Mouse (Mus musculus) c-Kit-positive CD71-positive TER-119-positive erythroid progenitor cells, embryonic 14.5 days (primary cell): Measurements from ENCODE around the gene Ngef.

Experiments used
- DNase-seq: peaks from one replicate; pipeline ENCODE4 v3.0.0-alpha.2; 2013; ENCODE audit warnings: low spot score

Gene Ngef

GRCm38 (mm10) chr1:87573800-87574215 is at the start of gene Ngef:
Gene Ngef (minus strand): TSS chr1:87573870.
- no peak for DNase-seq

GRCm38 (mm10) chr1:87621858-87622279 is 48.2 kb upstream of the Ngef start:
- DNase-seq = no peak

GRCm38 (mm10) chr1:87621146-87621857 is 47.6 kb upstream of the Ngef start:
- no peak for DNase-seq

DNA sequence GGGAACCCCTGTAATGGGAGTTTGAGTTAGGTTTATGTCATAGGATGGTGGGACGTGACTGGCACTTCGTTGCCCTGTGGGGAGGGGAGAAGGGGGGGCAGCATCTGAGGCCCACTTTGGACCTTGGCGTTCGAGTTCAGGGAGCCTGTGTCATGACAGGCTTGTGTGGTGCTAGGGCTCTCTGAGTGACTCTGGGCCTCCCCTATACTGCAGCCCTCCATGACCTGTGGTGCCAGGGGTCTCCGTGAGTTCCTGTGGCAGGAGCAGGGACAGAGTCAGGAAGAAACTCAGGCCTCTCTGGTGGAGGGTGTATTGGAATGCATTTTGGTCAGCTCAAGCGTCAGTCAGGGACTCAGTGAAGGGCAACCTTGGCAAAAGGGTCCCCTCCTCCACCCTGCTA is 47.0 kb upstream of the Ngef start:
- DNase-seq = no peak

GRCm38 (mm10) chr1:87620211-87620668 is 46.6 kb upstream of the Ngef start, which contains the start of gene Inpp5d:
Gene Inpp5d (plus strand): TSS chr1:87620312.
- DNase-seq = no peak

- DNase-seq = no peak
These were observed 41.1 kb upstream of the Ngef start for GRCm38 (mm10) chr1:87614576-87615295.

- no peak for DNase-seq
These were observed 34.9 kb upstream of the Ngef start for GRCm38 (mm10) chr1:87608416-87609046.

DNA sequence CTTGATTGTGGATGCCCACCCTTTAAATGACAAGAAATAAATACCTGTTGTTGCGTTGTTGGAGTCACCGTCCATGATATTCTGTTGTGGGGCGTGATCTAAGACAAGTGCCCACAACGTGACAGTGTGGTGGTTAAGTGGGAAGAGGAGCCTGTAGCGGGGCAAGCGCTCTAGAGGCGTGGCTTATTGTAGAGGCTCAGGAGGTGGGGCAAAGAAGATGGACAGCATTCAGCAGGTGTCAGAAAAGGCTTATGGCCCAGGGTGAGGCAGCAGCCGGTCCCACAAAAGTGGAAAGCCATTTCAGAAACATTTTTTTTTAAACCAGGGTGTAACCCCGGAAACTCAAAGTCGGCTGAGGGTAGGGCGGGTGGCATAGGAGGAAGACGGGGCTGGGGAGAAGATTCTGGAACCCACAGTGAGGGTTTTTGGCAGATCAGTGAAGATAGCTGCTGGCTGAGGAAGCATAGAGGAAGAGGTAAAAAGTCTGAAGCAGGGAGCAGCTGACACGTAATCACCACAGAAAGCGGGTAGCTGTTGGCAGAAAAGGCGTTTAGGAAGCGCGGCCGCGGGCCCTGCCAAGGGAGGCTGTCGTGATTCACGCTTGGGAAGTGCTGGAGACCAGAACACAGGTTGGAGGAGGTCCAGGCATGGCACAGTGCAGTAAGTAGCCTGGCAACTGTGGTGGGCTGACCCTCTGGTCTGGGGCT is 33.9 kb upstream of the Ngef start:
- no peak for DNase-seq

DNA sequence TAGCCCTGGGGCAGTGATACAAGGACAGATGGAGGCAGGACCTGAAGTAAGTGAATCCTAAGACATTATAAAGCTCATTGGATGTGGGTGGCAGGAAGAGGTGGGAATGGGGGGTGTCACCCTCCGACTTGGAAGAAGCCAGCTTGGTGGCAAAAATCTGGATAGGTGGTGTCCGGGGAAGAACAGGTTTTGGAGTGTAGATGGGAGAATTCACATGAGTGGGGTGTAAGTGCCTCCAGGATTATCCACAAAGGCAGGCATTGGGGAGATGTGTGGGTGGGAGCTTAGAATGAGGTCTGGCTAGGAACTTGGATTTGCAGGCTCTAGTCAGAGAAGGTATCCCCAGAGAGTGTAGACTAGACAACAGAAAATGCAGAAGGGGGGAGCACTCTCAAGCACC is 31.6 kb upstream of the Ngef start:
- DNase-seq = no peak

DNA sequence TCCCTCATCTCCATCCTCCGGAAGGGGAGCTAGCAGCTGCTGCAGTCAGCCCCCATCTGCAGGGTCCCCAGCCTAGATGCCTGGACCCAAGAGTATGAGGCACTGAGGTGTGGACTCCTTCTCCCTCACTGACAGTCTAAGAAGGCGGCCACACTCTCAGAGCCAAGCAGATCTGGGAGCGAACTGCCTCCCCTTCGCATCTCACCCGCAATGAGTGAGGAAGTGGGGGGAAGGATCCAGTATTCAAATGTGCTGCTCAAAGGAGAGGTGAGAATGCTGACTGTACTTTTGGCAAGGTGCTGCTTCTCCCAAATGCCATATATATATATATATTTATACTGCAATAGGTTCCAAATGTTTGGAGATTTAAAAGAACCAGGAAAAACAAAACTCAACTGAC is 29.7 kb upstream of the Ngef start:
- no peak for DNase-seq

GRCm38 (mm10) chr1:87601801-87602200 is 28.1 kb upstream of the Ngef start:
- DNase-seq = no peak

- no peak for DNase-seq
These were observed 26.9 kb upstream of the Ngef start for GRCm38 (mm10) chr1:87600533-87600932.

GRCm38 (mm10) chr1:87594671-87595070 is 21.0 kb upstream of the Ngef start:
- DNase-seq = no peak

GRCm38 (mm10) chr1:87594261-87594660 is 20.6 kb upstream of the Ngef start:
- no peak for DNase-seq

DNA sequence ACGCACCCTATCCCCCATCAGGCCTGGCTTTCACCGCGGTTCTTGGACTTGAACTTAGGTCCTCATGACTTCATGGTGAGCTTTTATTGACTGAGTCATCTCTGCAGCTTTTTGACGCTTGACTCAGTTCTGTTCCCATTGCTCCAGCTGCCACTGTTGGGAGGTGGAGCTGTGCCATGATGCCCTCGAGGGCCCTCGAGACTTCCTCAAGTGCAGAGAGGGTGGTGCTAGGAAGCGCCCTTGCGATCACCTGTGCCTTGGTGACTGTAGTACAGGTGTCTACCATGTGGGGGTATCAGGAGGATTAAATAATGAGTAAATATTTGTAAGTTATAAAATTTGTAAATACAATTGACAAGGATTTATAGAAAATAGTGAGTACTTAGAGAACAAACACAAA is 16.3 kb upstream of the Ngef start:
- DNase-seq = no peak

GRCm38 (mm10) chr1:87589162-87589561 is 15.5 kb upstream of the Ngef start:
- no peak for DNase-seq

DNA sequence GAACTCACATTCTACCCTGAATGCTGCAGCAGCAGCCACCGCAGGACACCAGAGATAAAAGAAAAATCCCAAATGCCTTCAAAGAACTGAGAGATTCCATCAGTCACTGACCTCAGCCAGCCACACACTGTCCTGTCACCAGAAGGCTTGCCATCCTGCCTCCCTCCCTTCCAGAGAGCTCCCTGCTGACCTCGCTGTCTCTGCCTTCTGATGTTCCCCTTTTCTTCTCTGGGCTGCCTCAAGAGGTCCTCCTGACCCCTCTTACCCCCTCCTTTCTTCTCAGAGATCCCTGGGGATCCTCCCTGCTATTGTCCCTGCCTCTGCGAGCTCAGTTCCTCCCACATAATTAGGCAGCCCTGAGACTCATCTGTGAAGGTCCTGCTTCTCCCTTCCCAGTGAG is 7.2 kb upstream of the Ngef start:
- peak; percentile 5 for DNase-seq

- no peak for DNase-seq
These were observed 5.3 kb upstream of the Ngef start for GRCm38 (mm10) chr1:87578965-87579364.

DNA sequence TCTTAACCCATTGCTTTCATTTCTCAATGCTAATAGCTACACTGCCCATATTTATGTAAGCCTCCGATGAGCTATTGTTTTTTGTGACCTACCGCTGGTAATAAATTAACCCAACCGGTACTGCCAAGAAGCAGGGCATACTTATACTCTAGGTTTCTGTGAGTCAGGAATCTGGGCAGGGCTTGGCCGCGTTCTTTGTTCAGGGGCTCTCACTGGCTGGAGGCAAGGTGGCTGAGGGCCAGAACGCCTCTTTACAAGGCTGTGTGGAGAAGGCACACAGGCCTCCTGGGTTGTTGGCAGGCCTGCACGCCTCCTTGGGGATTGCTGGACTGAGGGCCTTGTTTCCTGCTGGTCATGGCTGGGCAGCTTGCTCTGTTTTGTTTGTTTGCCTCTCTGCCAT is 1.1 kb upstream of the Ngef start:
- no peak for DNase-seq

- no peak for DNase-seq
These were observed 683 bp upstream of the Ngef start for GRCm38 (mm10) chr1:87574353-87574752.

DNA sequence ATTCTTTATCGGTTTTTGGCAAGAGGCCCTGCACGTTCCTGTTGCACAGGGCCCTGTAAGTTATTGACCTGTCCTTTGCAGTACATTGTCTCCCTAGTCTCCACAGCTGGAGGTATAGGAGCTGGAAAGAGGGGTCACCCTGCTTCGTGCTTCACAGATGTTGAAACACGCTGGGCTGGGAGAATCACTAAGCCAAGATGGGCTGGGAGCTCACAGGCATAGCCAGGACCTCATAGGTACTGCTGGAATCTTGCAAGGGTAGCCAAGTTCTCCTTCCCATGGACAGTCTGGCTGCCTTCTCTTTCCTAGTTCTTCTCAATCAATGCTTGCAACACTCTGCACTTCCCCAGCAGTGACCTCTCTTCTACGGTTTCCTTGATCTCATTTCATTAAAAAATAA is 409 bp downstream of the Ngef start:
- no peak for DNase-seq

DNA sequence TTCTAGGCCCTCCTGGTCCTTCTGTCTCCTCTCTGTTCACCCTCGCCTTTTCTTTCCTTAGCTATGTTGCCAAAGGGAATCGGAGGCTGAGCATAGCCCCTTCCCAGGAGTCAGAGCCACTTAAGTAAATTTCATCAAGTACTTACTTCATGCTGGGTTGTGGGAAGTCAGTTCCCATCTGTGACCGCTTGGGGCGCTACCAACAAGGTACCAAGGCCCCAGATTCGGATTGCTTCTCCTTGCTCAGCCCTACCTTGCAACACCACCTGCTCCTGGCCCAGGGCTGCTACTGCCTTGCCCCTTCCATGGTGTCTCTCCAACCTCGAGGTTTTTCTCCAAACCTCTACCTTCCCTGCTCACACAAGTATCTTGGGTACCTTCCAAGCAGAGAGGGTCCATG is 5.3 kb downstream of the Ngef start:
- DNase-seq = peak; percentile 41
